Comparison of ENCODE assay signal across 22 mouse cellular contexts in genomic region chr7:127586149-127586548, GRCm38 (mm10). TPM values are rescaled to one million over a fixed set of nuclear protein-coding genes. Genes with fewer than 3 reads are reported as not detected.
DNase-seq lines count a peak whose midpoint lies in the region; ATAC-seq and TF ChIP-seq lines count a peak whose summit lies in the region.
"Had no signal": no experiment of that assay in that cellular context is flagged by ENCODE, and none has a peak within 500 bp of the region (broad histone marks: within the 10 kb centered on the region; RNA-seq: fewer than 3 reads in every experiment).

No protein-coding gene starts in this region.

- WGBS in liver, embryonic 13.5 days (ENCODE audit: insufficient replicate concordance), result 46% methylated on average over 6 of the region's 6 CpGs
- WGBS in lung, postnatal 0 days, result 92% methylated on average over 6 of the region's 6 CpGs

- no peaks in the 10 kb centered on the region for H3K27me3 ChIP-seq in liver, embryonic 13.5 days
- H3K27me3 ChIP-seq in lung, postnatal 0 days (replicated peaks; ENCODE audit: insufficient read depth, low read length), result no peaks in the 10 kb centered on the region
- H3K27me3 ChIP-seq: embryonic facial prominence, embryonic 13.5 days; forebrain, embryonic 13.5 days; limb, embryonic 15.5 days; stomach, embryonic 15.5 days had no signal

- no peaks in the 10 kb centered on the region for H3K9me3 ChIP-seq in liver, embryonic 13.5 days (replicated peaks)
- H3K9me3 ChIP-seq in lung, postnatal 0 days (ENCODE audit: low read length), result no peaks in the 10 kb centered on the region
- H3K9me3 ChIP-seq: embryonic facial prominence, embryonic 13.5 days; forebrain, embryonic 13.5 days; G1E; heart, embryonic 10.5 days; limb, embryonic 15.5 days; midbrain, embryonic 10.5 days; stomach, embryonic 15.5 days had no signal

- peak; percentile 60 for ATAC-seq in liver, embryonic 13.5 days (ENCODE audit: low read depth)
- no peak for ATAC-seq in lung, postnatal 0 days
- ATAC-seq: forebrain, embryonic 13.5 days had no signal

- peak overlapping the region; percentile 80 for H3K27ac ChIP-seq in liver, embryonic 13.5 days
- H3K27ac ChIP-seq in lung, postnatal 0 days (ENCODE audit: low read length), result no peak overlapping the region
- H3K27ac ChIP-seq: embryonic facial prominence, embryonic 13.5 days; forebrain, embryonic 13.5 days; heart, embryonic 10.5 days; kidney, postnatal 0 days; limb, embryonic 15.5 days; midbrain, embryonic 10.5 days; stomach, embryonic 15.5 days had no signal

- H3K4me1 ChIP-seq in liver, embryonic 13.5 days (replicated peaks), result peaks cover 46% of the 10 kb centered on the region
- peaks cover 14% of the 10 kb centered on the region; the same call in 1 of the 2 replicates for H3K4me1 ChIP-seq in lung, postnatal 0 days (ENCODE audit: insufficient read depth, low read depth, low read length)

- peak; percentile 89 for DNase-seq in heart, adult 11 months
- no peak for DNase-seq in heart, postnatal 4 days
- DNase-seq in c-Kit-positive CD71-positive TER-119-positive erythroid progenitor cells, embryonic 14.5 days (ENCODE audit: low spot score), result peak; percentile 78
- DNase-seq in liver, embryonic 13.5 days, result peak; percentile 69
- peak; percentile 39 to 71 for DNase-seq in spleen, postnatal 10 days (ENCODE audit: low spot score in 2 of 2)
- DNase-seq in cerebellum, postnatal 14 days, result no peak
- DNase-seq in embryo, embryonic 11 days, result no peak
- no peak for DNase-seq in lung, postnatal 0 days (ENCODE audit: low spot score)
- DNase-seq: cerebellum, adult 9-10 months; gastrocnemius, postnatal 25 days; kidney, adult 18-20 months; lung, postnatal 14 days had no signal

- no peak for TF ChIP-seq CTCF in lung, postnatal 0 days (IDR thresholded peaks at IDR 0.05)

- H3K36me3 ChIP-seq in liver, embryonic 13.5 days, result peaks cover 57% of the 10 kb centered on the region
- H3K36me3 ChIP-seq in lung, postnatal 0 days (ENCODE audit: insufficient read depth, low read length), result peaks cover 29% of the 10 kb centered on the region; the same call in 1 of the 2 replicates

- TF ChIP-seq EP300 in lung, postnatal 0 days (IDR thresholded peaks at IDR 0.05), result no peak

- peak overlapping the region; percentile 50; the same call in 1 of the 2 replicates for H3K9ac ChIP-seq in liver, embryonic 13.5 days
- no peak overlapping the region for H3K9ac ChIP-seq in lung, postnatal 0 days (replicated peaks; ENCODE audit: low read depth)
- H3K9ac ChIP-seq: embryonic facial prominence, embryonic 13.5 days; forebrain, embryonic 13.5 days; limb, embryonic 15.5 days; stomach, embryonic 15.5 days had no signal

- H3K4me3 ChIP-seq in liver, embryonic 13.5 days (replicated peaks), result peak overlapping the region; percentile 18; the same call in 1 of the 2 replicates
- H3K4me3 ChIP-seq in lung, postnatal 0 days (ENCODE audit: low read depth, low read length), result no peak overlapping the region
- H3K4me3 ChIP-seq: embryonic facial prominence, embryonic 13.5 days; forebrain, embryonic 13.5 days; heart, embryonic 10.5 days; limb, embryonic 15.5 days; midbrain, embryonic 10.5 days; stomach, embryonic 15.5 days had no signal

- peak overlapping the region; percentile 98 for H3K4me2 ChIP-seq in liver, embryonic 13.5 days
- no peak overlapping the region for H3K4me2 ChIP-seq in lung, postnatal 0 days (replicated peaks; ENCODE audit: low read depth, low read length)
- H3K4me2 ChIP-seq: embryonic facial prominence, embryonic 13.5 days; forebrain, embryonic 13.5 days; limb, embryonic 15.5 days; stomach, embryonic 15.5 days had no signal

RNA-seq across cellular contexts. Expression of gene Ccdc189, which starts 2.2 kb away (rescaled TPM):
- 1 to 10 TPM; 6.5 to 9.2 TPM for total RNA-seq in heart, postnatal 4 days (2021)
- polyA plus RNA-seq in liver, embryonic 13.5 days (2015; fragmentation: Nextera tagmentation; extraction: Ambion mirVana), result 7.3 TPM in 2 replicates
- 28.8 and 29.5 TPM in 2 replicates for polyA plus RNA-seq in lung, postnatal 0 days (2015; fragmentation: Nextera tagmentation; extraction: Ambion mirVana)

RNA-seq across cellular contexts. Expression of gene Rnf40, which starts 2.4 kb away (rescaled TPM):
- total RNA-seq in heart, postnatal 4 days (2021), result 10 to 100 TPM; 47.8 to 49.7 TPM
- 18.8 and 25.3 TPM in 2 replicates for polyA plus RNA-seq in liver, embryonic 13.5 days (2015; fragmentation: Nextera tagmentation; extraction: Ambion mirVana)
- 25.9 and 27.1 TPM in 2 replicates for polyA plus RNA-seq in lung, postnatal 0 days (2015; fragmentation: Nextera tagmentation; extraction: Ambion mirVana)

RNA-seq across cellular contexts. Expression of gene Phkg2, which starts 13.0 kb away (rescaled TPM):
- total RNA-seq in heart, postnatal 4 days (2021), result 10 to 100 TPM; 18.1 to 19.4 TPM
- 19.3 and 20.2 TPM in 2 replicates for polyA plus RNA-seq in liver, embryonic 13.5 days (2015; fragmentation: Nextera tagmentation; extraction: Ambion mirVana)
- 31.7 and 34.4 TPM in 2 replicates for polyA plus RNA-seq in lung, postnatal 0 days (2015; fragmentation: Nextera tagmentation; extraction: Ambion mirVana)

RNA-seq across cellular contexts. Expression of gene Tmem265, which starts 25.0 kb away (rescaled TPM):
- total RNA-seq in heart, postnatal 4 days (2021), result under 1 TPM in 1 of 2 experiments, not detected in 1; 0.45 TPM
- polyA plus RNA-seq in liver, embryonic 13.5 days (2015; fragmentation: Nextera tagmentation; extraction: Ambion mirVana), result 3.3 and 4.0 TPM in 2 replicates
- polyA plus RNA-seq in lung, postnatal 0 days (2015; fragmentation: Nextera tagmentation; extraction: Ambion mirVana), result 5.4 and 6.1 TPM in 2 replicates
- total RNA-seq: adrenal gland, postnatal 4 days; gastrocnemius, postnatal 25 days had no signal
- polyA plus RNA-seq: cortical plate, adult 2 months had no signal

RNA-seq across cellular contexts. Expression of gene Zfp629, which starts 29.4 kb away (rescaled TPM):
- total RNA-seq in heart, postnatal 4 days (2021), result 10 to 100 TPM; 31.8 to 38.0 TPM
- polyA plus RNA-seq in liver, embryonic 13.5 days (2015; fragmentation: Nextera tagmentation; extraction: Ambion mirVana), result 1.6 and 1.8 TPM in 2 replicates
- 5.2 and 6.0 TPM in 2 replicates for polyA plus RNA-seq in lung, postnatal 0 days (2015; fragmentation: Nextera tagmentation; extraction: Ambion mirVana)

Comparison
In these comparisons a context has a peak if more than half of its experiments do, and no peak if none do; other contexts are left out.
1. DNase-seq: peak in heart, adult 11 months (single experiment), c-Kit-positive CD71-positive TER-119-positive erythroid progenitor cells, embryonic 14.5 days (single experiment), liver, embryonic 13.5 days (single experiment) and spleen, postnatal 10 days (2 of 2); none in heart, postnatal 4 days (single experiment), cerebellum, postnatal 14 days (0 of 2), embryo, embryonic 11 days (single experiment) and lung, postnatal 0 days (single experiment).